Mouse (Mus musculus) monocyte, adult 2 months (primary cell): ENCODE results near the gene Exd1.
"Not testable (repeated sequence)": the region's sequence is repeated elsewhere in the genome, so short reads cannot be mapped to it uniquely, and the experiment has no call there.

Experiments used
- DNase-seq, 2 experiments: peaks; one replicate each; pipeline ENCODE4 v3.0.0; 2022; ENCODE audit warnings: low spot score in 2 of 2, low read depth in 1 of 2

The Exd1 gene

DNA sequence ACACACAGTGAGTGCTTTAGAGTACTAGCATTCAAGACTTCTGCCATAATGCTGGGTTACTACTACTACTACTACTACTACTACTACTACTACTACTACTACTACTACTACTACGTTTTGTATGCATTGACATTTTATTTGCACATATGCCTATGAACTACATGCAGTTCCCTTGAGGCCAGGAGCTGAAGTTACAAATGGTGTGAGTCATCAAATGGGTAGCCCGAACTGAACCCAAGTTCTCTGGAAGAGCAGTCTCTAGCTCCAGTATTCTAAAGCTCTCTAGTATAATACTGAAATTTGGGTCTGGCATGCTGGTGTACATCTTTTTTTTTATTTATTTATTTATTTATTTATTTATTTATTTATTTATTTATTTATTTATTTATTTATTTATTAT lies 3.8 kb downstream of the Exd1 start:
- no peak for DNase-seq

DNA sequence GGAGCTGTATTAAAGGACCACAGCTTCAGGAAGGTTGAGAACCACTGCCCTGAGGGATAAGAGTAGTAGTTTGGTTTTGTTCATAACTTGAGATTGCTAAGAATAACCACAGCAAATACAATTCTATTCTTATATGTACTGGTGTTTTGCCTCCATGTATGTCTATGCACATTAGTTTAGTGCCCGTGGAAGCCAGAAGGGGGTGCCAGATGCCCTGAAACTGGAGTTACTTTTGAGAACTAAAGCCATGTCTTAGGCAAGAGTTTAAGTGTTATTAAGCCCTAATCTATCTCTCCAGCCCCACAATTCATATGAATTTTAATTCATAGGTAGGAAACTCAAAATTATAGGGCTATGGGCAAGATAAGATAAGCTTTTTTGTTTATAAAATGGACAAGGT lies 5.3 kb downstream of the Exd1 start:
- DNase-seq = peak in 1 of 2 experiments; percentile 24

- no peak for DNase-seq
Measured at GRCm38 (mm10) chr2:119538802-119539201, 8.6 kb downstream of the Exd1 start.

DNA sequence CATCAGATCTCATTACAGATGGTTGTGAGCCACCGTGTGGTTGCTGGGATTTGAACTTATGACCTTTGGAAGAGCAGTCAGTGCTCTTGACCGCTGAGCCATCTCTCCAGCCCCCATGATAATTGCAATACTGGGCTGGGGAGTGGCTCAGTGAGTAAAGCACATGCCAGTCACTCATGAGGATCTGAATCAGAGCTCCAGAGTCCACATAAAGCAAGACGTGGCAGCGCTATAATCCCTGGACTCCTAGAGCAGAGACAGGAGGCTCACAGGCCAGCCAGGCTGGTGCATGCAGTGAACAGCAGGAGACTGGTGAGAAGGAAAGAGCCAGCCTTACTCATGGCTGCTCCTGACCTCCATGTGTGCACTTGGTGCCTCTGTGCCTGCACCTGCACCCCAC lies 22.0 kb downstream of the Exd1 start:
- no peak for DNase-seq

DNA sequence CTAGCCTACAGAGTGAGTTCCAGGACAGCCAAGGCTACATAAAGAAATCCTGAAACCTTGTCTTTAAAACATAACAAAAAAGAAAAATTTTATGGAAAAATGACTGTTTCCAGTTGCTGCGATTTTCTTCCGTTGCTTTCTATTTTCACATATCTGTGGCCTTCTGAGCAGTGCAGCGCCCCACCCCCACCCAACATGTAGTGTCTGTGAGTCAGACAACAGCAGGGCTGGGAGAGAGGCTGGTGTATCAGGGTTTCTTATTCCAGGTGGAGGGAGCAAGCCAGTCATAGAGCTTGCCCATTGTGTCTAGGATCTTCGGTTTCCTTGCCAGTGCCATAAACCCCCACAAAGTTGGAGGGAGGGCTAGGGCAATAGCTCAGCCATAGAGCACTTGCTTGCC lies 23.6 kb downstream of the Exd1 start:
- no peak for DNase-seq

GRCm38 (mm10) chr2:119520550-119520949 lies 26.9 kb downstream of the Exd1 start:
- DNase-seq = no peak

DNA sequence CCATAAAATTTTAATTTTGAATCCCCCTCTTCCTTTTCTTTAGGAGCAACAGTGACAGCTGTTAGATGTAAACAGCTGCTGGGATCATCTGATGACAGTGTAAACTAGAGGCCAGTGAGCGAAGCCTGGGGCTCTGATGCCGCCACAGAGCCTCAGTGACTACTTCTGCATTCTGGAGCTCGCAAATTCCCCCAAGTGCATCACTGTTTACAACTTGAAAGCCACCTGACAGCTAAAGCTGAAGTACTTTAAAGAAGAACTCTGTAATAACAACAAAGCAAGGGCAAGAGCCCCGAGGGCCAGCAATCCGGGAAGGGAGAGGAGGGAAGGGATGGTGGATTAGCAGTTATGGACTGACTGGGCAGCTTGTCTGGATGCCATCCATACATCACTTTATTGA lies 30.6 kb downstream of the Exd1 start:
- peak in 1 of 2 experiments; percentile 14 for DNase-seq

GRCm38 (mm10) chr2:119514026-119514522 lies 33.4 kb downstream of the Exd1 start:
- DNase-seq = no peak

- DNase-seq = no peak
Measured at GRCm38 (mm10) chr2:119512292-119512691, 35.1 kb downstream of the Exd1 start.

- DNase-seq = no peak
Measured at GRCm38 (mm10) chr2:119510856-119511255, 36.6 kb downstream of the Exd1 start.

GRCm38 (mm10) chr2:119508518-119508917 lies 38.9 kb downstream of the Exd1 start:
- not testable (repeated sequence) for DNase-seq

DNA sequence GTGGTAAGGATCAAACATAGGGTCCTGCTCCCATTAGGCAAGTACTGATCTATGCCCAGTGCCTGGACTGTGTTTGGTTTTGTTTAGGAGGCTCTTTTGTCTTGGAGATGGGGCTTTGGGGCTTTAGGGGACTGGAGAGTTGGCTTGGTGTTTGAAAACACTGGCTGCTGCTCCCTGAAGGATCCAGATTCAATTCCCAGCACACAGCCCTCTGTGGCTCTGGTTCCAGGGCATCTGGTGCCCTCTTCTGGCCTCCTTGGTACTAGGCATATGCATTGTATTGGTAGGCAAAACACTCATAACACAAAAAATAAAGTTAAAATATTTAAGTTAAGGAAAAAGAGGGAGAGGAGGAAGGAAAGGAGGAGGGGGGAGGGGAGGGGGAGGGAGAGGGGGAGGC lies 40.3 kb downstream of the Exd1 start:
- DNase-seq = no peak

GRCm38 (mm10) chr2:119500965-119501652 lies 46.3 kb downstream of the Exd1 start:
- DNase-seq = no peak

DNA sequence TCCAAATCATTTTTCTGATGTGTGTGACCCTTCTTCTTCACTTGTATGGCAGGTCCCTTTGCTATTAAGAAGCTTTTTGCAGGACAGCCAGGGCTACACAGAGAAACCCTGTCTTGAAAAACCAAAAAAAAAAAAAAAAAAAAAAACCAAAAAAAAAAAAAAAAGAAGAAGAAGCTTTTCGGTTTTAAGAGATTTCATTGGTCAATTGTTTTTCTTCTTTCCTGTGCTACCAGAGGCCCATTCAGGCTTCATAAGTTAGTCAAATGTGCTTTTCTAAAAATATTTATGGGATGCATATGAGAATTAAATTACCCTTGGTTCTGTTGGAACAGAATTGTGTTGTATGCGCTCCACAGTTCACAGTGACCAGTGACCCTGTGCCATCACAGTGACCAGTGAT lies 48.6 kb downstream of the Exd1 start:
- no peak for DNase-seq

DNA sequence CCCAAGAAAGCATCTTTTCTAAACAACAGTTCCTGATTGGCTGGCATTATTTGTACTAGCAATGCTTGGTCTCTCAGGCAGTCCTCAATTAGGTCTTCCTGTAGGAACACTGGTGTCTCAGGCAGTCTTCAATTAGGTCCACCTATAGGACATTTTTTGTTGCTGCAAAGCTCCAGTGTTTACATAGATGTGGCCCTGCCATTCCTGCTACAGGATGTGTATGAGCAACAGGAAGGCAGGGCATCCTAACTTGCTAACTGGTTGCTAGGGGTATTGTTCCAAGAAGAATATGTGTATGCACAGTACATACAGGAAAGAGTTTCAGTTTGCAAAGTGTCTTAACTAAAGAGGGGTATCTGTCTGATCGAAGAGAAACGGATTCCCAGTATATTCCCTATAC lies 51.3 kb downstream of the Exd1 start:
- no peak for DNase-seq

GRCm38 (mm10) chr2:119491953-119492352 lies 55.5 kb downstream of the Exd1 start:
- DNase-seq = no peak

GRCm38 (mm10) chr2:119486488-119486887 lies 60.9 kb downstream of the Exd1 start:
- DNase-seq = no peak

- DNase-seq = no peak
Measured at GRCm38 (mm10) chr2:119482307-119482706, 65.1 kb downstream of the Exd1 start.

DNA sequence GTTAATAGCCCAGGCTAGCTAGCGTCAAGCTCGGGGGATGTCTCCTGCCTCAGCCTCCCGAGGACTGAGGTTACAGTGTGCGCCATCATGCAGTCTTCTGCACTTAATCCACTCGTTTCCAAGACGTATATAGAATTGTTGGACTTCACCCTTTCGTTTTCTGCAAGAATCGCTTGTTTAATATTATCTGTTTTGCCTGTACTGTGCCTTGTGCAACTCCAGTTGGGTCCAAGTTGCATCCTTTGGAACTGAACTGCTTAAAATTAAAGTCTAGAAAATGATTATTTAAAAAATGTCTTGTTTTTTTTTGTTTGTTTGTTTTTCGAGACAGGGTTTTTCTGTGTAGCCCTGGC lies 69.1 kb downstream of the Exd1 start:
- DNase-seq = no peak

GRCm38 (mm10) chr2:119477571-119478396 lies 69.6 kb downstream of the Exd1 start, which contains the start of gene Ino80:
TSS of gene Ino80 (minus strand) at chr2:119477687.
- DNase-seq = peak; percentile 93 to 96

- DNase-seq = peak; percentile 33 to 67
Measured at GRCm38 (mm10) chr2:119476621-119477391, 70.6 kb downstream of the Exd1 start.

DNA sequence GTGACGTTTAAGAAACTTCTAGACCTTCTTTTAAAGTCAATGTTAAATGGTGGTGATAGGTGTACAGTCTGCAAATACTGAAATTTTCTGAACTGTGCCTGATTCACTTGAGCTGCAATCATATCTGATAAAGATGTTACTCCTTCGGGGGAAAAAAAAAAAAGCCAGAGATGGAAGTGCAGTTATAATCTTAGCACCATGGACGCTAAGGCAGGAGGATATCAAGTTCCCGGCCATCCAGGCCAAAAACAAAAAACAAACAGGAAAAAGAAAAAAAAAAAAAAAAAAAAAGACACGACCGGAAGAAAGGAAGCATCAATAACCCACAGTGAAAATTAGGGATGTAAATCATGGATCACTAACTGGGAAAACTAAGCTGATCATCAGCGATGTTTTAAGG lies 71.3 kb downstream of the Exd1 start:
- DNase-seq = no peak
